Mouse (Mus musculus) ovary, adult 18-20 months (tissue): ENCODE data around the gene Scoc.

Source experiments
- DNase-seq: peaks from one replicate; pipeline ENCODE4 v3.0.0; 2022; ENCODE audit warnings: low spot score, mixed read lengths

Gene Scoc

DNA sequence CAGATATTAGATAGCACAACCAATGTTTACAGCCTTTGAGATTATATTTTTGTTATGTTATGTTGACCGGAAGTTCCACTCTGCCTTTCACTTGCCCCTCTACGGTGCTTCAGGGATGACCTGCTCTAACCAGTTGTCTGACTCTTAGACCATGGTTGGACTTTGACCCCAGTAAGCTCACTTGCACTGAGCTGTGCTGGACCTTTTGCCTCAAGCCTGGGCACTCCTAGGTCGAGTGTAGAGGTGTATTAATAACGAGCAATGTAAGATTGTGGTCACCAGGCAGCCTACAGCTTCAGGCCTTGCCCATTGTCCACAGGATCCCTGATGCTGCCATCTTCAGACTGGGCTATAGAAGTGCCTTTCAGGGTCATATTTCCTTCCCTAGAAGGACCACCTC lies 60.5 kb downstream of the Scoc start:
- DNase-seq = no peak

DNA sequence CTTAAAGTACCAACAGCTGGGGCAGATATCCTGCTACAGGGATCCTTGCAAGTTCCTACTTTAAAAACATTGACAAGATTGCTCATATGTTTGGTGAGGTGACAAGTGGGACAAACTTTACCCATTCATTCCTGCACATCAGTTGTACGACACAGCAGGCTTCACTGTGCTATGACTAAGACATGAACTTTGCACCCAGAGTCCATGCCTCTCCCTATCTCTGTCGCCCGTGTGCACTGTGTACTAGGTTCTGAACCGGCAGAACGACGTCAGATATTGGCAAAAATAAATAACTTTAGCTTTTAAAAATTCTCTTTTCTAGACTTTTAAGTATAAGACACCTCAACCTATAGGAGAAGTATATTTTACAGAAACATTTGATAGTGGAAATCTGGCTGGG lies 61.5 kb downstream of the Scoc start:
- DNase-seq = no peak

DNA sequence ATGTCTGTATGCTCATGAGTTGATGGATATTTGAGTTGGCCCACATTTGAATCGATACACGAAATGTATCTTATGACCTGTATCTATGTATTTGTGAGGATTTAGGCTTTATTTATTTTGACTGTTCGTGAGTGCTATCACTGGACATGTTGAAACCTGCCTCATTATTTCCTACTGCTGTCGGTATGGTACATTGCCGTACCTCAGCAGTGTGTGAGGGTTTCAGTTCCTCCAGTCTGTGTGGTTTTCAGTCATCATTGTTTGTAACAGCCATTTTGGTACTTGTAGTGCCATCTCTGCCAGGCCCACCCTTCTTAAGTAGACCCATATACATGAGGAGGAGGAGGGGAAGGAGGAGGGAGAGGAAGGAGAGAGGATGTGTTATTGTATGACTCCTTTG lies 63.9 kb downstream of the Scoc start:
- DNase-seq = no peak

DNA sequence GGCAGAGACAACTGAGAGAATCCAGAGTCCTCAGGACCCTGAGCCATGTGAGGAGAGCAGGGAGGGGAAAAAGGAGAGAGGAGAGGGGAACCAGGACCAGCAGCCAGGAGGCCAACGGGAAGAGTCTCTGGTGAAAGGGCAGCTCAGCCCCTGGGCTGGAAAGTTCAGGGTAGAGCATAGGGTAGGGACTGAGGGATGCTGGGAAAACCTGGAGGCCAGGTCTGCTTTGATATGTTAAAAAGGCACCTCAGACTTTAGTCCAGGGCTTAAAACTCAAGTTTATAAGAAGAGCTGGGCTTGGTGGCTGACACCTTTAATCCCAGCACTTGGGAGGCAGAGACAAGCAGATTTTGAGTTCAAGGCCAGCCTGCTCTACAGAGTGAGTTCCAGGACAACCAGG lies 65.7 kb downstream of the Scoc start:
- DNase-seq = no peak

DNA sequence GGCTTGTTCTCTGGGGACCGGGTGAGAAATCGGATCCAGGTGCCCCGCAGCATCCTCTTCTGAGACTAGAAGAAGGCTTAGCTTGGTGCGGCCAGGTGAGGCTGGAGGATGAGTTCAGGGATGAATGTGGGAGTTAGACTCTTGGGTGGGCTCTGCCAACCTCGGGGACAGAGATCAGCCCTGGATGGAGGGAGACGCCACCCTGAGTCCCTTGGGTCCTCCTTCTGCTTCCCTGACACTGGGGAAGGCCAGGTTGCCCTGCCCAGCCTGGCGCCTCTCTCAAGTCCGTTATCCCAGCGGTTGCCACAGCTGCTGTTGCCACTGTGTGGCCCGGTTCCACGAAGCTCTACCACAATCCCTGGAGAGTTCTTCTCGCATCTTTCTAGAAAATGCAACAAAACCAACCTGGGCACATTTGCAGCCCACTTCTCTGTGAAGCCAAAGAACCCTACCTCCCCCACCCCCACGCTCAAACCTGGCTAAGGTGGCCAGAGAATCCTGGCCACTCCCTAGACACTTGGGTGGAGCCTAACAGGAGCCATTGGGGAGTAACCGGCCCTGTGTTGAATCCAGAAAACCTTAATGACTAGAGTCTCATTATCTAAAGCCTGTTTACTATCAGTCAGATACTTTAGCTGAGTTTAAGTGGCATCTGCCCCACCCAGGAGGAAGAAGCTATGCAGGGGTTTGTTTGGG lies 68.0 kb downstream of the Scoc start:
- no peak for DNase-seq

DNA sequence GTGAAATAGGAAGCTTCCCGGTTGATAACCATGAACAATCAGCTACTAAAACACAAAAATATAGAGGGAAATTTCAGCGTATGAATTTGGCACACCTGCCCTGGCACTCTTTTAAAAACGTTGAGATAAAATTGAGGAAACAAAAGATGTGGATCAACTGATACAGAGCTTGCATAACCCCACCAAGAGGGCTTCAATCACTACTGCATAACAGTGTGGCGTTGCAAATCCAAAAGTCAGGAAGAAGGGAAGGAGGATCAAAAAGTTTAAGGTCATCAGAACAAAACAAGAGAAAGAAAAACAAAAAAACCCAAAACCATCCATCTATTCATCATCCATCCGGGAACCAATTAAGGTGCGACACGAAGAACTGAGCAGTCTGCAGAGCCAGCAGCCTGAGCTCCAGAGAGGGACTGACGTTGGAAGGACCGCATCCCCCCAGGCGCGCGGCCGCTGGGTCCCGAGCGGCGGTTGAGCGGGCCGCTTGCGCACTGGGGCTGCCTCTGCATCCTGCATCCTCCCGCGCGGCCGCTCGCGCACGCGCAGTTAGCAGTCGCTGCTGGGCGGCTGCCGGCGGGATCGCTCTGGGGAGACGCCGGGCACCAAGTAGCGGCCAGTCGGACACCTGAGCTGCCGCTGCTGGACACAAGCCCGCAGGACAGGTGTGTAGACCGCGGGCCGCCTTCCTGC lies 68.7 kb downstream of the Scoc start, which contains the start of gene Clgn:
Gene Clgn, plus strand, starts transcription at position 552 of the 690 bp plus-strand sequence.
- no peak for DNase-seq

DNA sequence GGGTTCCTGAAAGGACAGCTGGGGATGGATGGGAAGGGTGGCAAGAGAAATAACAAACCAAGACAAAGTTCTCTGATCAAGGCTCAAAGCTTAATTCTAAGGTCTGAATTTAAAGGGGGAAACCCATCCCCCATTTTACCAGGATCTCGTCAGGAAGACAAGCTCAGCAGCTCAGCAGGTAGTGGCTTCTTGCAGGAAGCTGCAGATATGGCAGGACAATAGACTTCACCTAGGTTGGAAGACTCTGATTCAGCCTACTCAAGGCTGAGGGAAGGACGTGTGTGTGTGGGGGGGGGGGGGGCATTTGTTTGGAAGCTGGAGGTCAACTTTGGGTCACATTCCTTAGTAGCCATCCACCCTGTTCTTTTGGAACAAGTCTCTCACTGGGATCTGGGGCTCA lies 75.3 kb downstream of the Scoc start:
- DNase-seq = no peak

DNA sequence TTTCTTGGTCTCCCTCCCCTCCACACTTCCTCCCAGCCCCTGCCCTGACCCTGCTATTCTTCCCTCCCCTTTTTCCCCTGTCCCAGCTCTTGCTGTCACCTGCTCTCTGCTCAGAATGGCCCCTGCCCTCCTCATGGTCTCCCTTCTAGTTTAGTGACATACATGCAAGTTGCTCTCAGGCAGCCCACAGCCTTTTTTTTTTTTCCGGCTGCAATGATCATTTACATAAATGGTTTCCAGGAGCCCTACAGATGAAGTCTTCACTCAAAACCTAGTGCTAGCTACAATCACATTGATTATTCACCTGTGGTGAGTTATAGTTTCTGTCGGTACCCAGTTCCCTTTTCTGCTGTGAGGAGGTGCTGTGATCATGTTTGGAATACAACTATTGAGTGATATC lies 77.2 kb downstream of the Scoc start:
- DNase-seq = no peak

DNA sequence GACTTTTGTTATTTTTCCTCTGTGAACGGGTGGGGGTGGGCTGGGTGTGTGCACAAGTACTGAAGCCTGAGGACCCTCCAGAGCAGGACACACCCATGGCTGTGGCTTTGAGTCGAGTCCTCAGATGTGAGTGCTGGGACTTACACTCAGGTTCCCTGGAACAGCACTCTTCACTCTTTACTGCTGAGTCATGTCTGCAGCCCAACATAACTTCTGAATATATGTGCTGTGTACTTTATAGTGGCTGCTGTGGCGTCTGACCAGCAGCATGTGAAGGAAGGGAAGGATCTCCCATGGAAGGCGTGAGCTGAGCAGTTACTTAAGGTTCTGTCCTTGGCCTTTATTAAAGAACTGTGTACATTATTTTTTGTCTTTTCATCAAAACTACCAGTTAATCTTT lies 78.0 kb downstream of the Scoc start:
- DNase-seq = no peak
